In genomic region chr12:80366004-80366480, GRCm38 (mm10) we compare ENCODE assay signal across 8 mouse cellular contexts.
DNase-seq lines count a peak whose midpoint lies in the region; ATAC-seq and TF ChIP-seq lines count a peak whose summit lies in the region.

No protein-coding gene starts in this region.

- H3K4me3 ChIP-seq in kidney, embryonic 15.5 days (replicated peaks), result no peak overlapping the region
- no peak overlapping the region for H3K4me3 ChIP-seq in lung, postnatal 0 days (ENCODE audit: low read depth, low read length)

- no peak overlapping the region for H3K9ac ChIP-seq in kidney, embryonic 15.5 days
- H3K9ac ChIP-seq in lung, postnatal 0 days (replicated peaks; ENCODE audit: low read depth), result no peak overlapping the region

- peaks cover 12% of the 10 kb centered on the region for H3K4me1 ChIP-seq in kidney, embryonic 15.5 days
- peaks cover 7% of the 10 kb centered on the region; the same call in 1 of the 2 replicates for H3K4me1 ChIP-seq in lung, postnatal 0 days (ENCODE audit: insufficient read depth, low read depth, low read length)

- no peaks in the 10 kb centered on the region for H3K27me3 ChIP-seq in kidney, embryonic 15.5 days
- H3K27me3 ChIP-seq in lung, postnatal 0 days (replicated peaks; ENCODE audit: insufficient read depth, low read length), result no peaks in the 10 kb centered on the region

- H3K27ac ChIP-seq in kidney, embryonic 15.5 days, result peak overlapping the region; percentile 89
- peak overlapping the region; percentile 83 for H3K27ac ChIP-seq in lung, postnatal 0 days (ENCODE audit: low read length)

- TF ChIP-seq EP300 in lung, postnatal 0 days (IDR thresholded peaks at IDR 0.05), result peak; percentile 80; the same call in 1 of the 2 replicates

- H3K36me3 ChIP-seq in kidney, embryonic 15.5 days, result peaks cover 33% of the 10 kb centered on the region
- peaks cover 2% of the 10 kb centered on the region; the same call in 1 of the 2 replicates for H3K36me3 ChIP-seq in lung, postnatal 0 days (ENCODE audit: insufficient read depth, low read length)

- DNase-seq in layer of hippocampus, adult 11-12 months (ENCODE audit: low spot score), result peak; percentile 54
- no peak for DNase-seq in layer of hippocampus, postnatal 25 days (ENCODE audit: extremely low spot score in 1 of 2, low spot score in 1 of 2)
- peak; percentile 85 for DNase-seq in brain, adult 2 months (ENCODE audit: low read depth, low spot score)
- peak; percentile 12 for DNase-seq in gastrocnemius, postnatal 25 days
- DNase-seq in lung, postnatal 0 days (ENCODE audit: low spot score), result peak; percentile 83
- no peak for DNase-seq in thymus, postnatal 25 days
- no peak for DNase-seq in thymus, postnatal 14 days

- H3K9me3 ChIP-seq in kidney, embryonic 15.5 days (replicated peaks), result no peaks in the 10 kb centered on the region
- H3K9me3 ChIP-seq in lung, postnatal 0 days (ENCODE audit: low read length), result no peaks in the 10 kb centered on the region

- H3K4me2 ChIP-seq in kidney, embryonic 15.5 days, result no peak overlapping the region
- peak overlapping the region; percentile 3; the same call in 1 of the 2 replicates for H3K4me2 ChIP-seq in lung, postnatal 0 days (replicated peaks; ENCODE audit: low read depth, low read length)

- WGBS in kidney, embryonic 15.5 days, result 22% methylated on average over 3 of the region's 3 CpGs
- 18% methylated on average over 3 of the region's 3 CpGs for WGBS in lung, postnatal 0 days

- no peak for TF ChIP-seq CTCF in lung, postnatal 0 days (IDR thresholded peaks at IDR 0.05)

- peak; percentile 70 for ATAC-seq in kidney, embryonic 15.5 days (replicated peaks; ENCODE audit: low FRiP score)
- ATAC-seq in lung, postnatal 0 days, result peak; percentile 85

Comparison
In these comparisons a context has a peak if more than half of its experiments do, and no peak if none do; other contexts are left out.
1. DNase-seq: peak in layer of hippocampus, adult 11-12 months (single experiment), brain, adult 2 months (single experiment), gastrocnemius, postnatal 25 days (single experiment) and lung, postnatal 0 days (single experiment); none in layer of hippocampus, postnatal 25 days (0 of 2), thymus, postnatal 25 days (single experiment) and thymus, postnatal 14 days (single experiment).